Mouse (Mus musculus) left cerebral cortex, adult 6 months (tissue): Measurements from ENCODE around the gene Olfr517. TPM values are rescaled to one million over a fixed set of nuclear protein-coding genes. Genes with fewer than 3 reads are reported as not detected.

Source experiments
- long read RNA-seq, 2 experiments: library from polyadenylated mRNA; unstranded; transcript quantifications; one replicate each; pipeline ENCODE4 v2.0.0; 2019 to 2020
- polyA plus RNA-seq: library from polyadenylated mRNA; unstranded; fragments of <200 nt; fragmentation: Nextera tagmentation; gene quantifications from 2 replicates; pipeline ENCODE4 v1.2.3, GENCODE M21; 2021

Olfr517 gene
- not detected in 2 replicates for polyA plus RNA-seq
- long read RNA-seq, experiment 1, result 0 reads
- long read RNA-seq, experiment 2, result 0 reads

GRCm38 (mm10) chr7:108872279-108872678, at the start of gene Olfr517:
Gene Olfr517 (minus strand): TSS chr7:108872379.

GRCm38 (mm10) chr7:108894320-108894719, 22.1 kb upstream of the Olfr517 start, which contains the start of gene Olfr519:
Gene Olfr519 (minus strand): TSS chr7:108894420.

DNA sequence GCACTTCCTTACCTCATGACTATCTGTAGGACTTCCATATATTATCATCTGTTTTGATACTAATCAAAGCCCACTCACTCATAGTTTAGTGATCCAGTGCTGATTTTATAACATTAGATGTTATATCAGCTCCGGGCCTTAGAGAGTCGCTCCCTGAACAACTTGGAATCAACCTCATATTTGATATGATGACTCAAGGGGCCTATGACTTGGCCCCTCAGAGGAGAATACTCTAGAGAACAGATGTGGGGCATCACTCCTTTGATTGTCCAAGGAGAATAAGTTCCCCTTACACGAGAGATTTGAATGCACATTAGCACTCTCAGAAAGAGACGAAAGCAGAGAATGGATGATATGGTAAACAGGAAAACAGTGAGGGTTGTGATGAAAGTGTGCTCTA, 12.7 kb upstream of the Olfr517 start, which contains the start of gene Olfr518:
Gene Olfr518 (minus strand): TSS at position 101 of the 400 bp plus-strand sequence.

GRCm38 (mm10) chr7:108850429-108850828, 21.8 kb downstream of the Olfr517 start, which contains the start of gene Olfr516:
Gene Olfr516 (minus strand): TSS chr7:108850529.

DNA sequence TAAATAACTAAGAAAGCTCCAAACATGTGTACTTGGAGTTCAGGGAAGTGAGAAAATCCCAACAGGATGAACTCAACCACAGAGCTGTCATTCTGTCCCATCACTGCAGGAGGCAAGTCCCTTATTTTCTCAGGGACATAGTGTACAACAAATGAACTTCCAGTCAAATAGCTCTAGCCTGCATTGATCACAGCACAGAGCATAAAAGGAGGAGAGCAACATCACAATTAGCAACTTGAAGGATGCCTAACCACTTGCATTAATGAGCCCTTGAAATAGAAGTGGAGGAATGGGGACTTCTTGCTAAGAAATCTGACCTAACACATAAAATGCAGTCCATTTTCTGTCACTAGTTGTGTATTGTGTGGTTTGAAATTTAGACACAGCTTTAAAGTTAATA, 46.3 kb downstream of the Olfr517 start, which contains the start of gene Olfr514:
Gene Olfr514 (minus strand): TSS at position 101 of the 400 bp plus-strand sequence.

Other genes with a start within 250 kb of the Olfr517 start
- gene Olfr508, start 242.4 kb downstream of the Olfr517 start, polyA plus RNA-seq, result not detected in 2 replicates
- not detected in 2 replicates for gene Olfr509, start 220.5 kb downstream of the Olfr517 start, polyA plus RNA-seq
- gene Olfr510, start 206.0 kb downstream of the Olfr517 start, polyA plus RNA-seq, result not detected in 2 replicates
- gene Olfr512, start 159.1 kb downstream of the Olfr517 start, polyA plus RNA-seq, result not detected in 2 replicates
- gene Olfr513, start 121.4 kb downstream of the Olfr517 start, polyA plus RNA-seq, result not detected in 2 replicates
- not detected in 2 replicates for gene Olfr514, start 46.4 kb downstream of the Olfr517 start, polyA plus RNA-seq
- not detected in 2 replicates for gene Olfr516, start 21.9 kb downstream of the Olfr517 start, polyA plus RNA-seq
- not detected in 2 replicates for gene Olfr518, start 12.6 kb upstream of the Olfr517 start, polyA plus RNA-seq
- gene Olfr519, start 22.0 kb upstream of the Olfr517 start, polyA plus RNA-seq, result not detected in 2 replicates
- 0.08 and 0.21 TPM in 2 replicates for gene Nlrp10, start 57.8 kb upstream of the Olfr517 start, polyA plus RNA-seq
- gene Eif3f, start 62.0 kb upstream of the Olfr517 start, polyA plus RNA-seq, result 134 and 167 TPM in 2 replicates
- 11.8 and 13.6 TPM in 2 replicates for gene Tub, start 78.0 kb upstream of the Olfr517 start, polyA plus RNA-seq
- gene Ric3, start 211.0 kb upstream of the Olfr517 start, polyA plus RNA-seq, result 35.4 and 43.4 TPM in 2 replicates